Mouse (Mus musculus) heart, adult 2 months (tissue): Measurements from ENCODE around the gene Khnyn. TPM values are rescaled to one million over a fixed set of nuclear protein-coding genes. Genes with fewer than 3 reads are reported as not detected.
A peak's percentile ranks its signal among the peaks of the same experiment; 100 is the strongest.

Source experiments
- DNase-seq, 2 experiments: peaks; one replicate each; pipeline ENCODE4 v3.0.0; 2021
- H3K27ac ChIP-seq: fragments of 200-600 bp; 2 replicates; pipeline ENCODE4 v1.8.1; 2022
- H3K27me3 ChIP-seq: fragments of 200-500 bp; 2 replicates; pipeline ENCODE4 v1.6.1; 2012; ENCODE audit warnings: mild to moderate bottlenecking, low read length, inconsistent platforms, mixed read lengths; ENCODE audit not compliant: control insufficient read depth, insufficient read depth
- H3K36me3 ChIP-seq: fragments of 200-500 bp; 2 replicates; pipeline ENCODE4 v1.6.1; 2012; ENCODE audit warnings: low read length, inconsistent platforms; ENCODE audit not compliant: control insufficient read depth, insufficient read depth
- H3K4me1 ChIP-seq: fragments of 200-500 bp; 2 replicates; pipeline ENCODE4 v1.6.1; 2011; ENCODE audit warnings: low read length; ENCODE audit not compliant: control insufficient read depth, insufficient read depth
- H3K4me3 ChIP-seq: fragments of 200-600 bp; 2 replicates; pipeline ENCODE4 v1.8.1; 2022
- H3K79me2 ChIP-seq: fragments of 200-500 bp; replicated peaks from 2 replicates; pipeline ENCODE4 v1.6.1; 2012; ENCODE audit warnings: mild to moderate bottlenecking, inconsistent platforms, low read length, moderate library complexity, mixed read lengths; ENCODE audit not compliant: control insufficient read depth, insufficient read depth
- H3K9ac ChIP-seq: fragments of 200-500 bp; 2 replicates; pipeline ENCODE4 v1.6.1; 2012; ENCODE audit warnings: low read depth, mild to moderate bottlenecking, control low read depth, inconsistent platforms, low read length, mixed read lengths
- CTCF ChIP-seq: fragments of 200-600 bp; IDR thresholded peaks from 2 replicates; pipeline ENCODE4 v1.8.1; 2022; ENCODE audit warnings: antibody characterized with exemption, mild to moderate bottlenecking, moderate library complexity
- EP300 ChIP-seq: fragments of 200-500 bp; IDR thresholded peaks from 2 replicates; pipeline ENCODE4 v1.6.1; 2011; ENCODE audit warnings: low read depth, low read length, control low read depth; ENCODE audit not compliant: insufficient read depth
- POLR2A ChIP-seq: fragments of 200-500 bp; IDR thresholded peaks from 2 replicates; pipeline ENCODE4 v1.6.1; 2011; ENCODE audit warnings: mild to moderate bottlenecking, low read depth, low read length, control low read depth; ENCODE audit not compliant: insufficient read depth
- WGBS: fragments of 180-500 bp; shearing (Covaris S2); methylation state at CpG from one replicate; pipeline ENCODE4 v1.1.7; 2018; 5-methylcytosine and 5-hydroxymethylcytosine counted together
- intact Hi-C: fragments of 180-260 bp; cut with DNase I; formaldehyde crosslinking; loops from one replicate; pipeline ENCODE4 v1.15.1; 2025
- polyA plus RNA-seq: library from polyadenylated mRNA; depleted of rRNA; stranded (reverse); fragments of >200 nt; gene quantifications from 2 replicates; pipeline ENCODE4 v1.2.3, GENCODE M21; 2012
- total RNA-seq, 2 experiments: library from RNA; stranded (reverse); gene quantifications; 2 replicates each; pipeline ENCODE4 v1.2.3; 2021

Khnyn gene
- total and polyA plus RNA-seq, 3 experiments, result 8.8 to 11.6 (median 9.3) TPM

GRCm38 (mm10) chr14:55885791-55886271 lies 1.1 kb downstream of the Khnyn start:
- Histone ChIP-seq H3K36me3 (peaks cover 12% of the 10 kb centered on the region), H3K79me2 (0 out of 2 replicates have a peak, but pooled peaks cover 1% of the 10 kb centered on the region), H3K4me1 (peaks cover 12% of the 10 kb centered on the region), H3K27ac (peak overlapping the region; percentile 92), H3K27me3 (no peaks in the 10 kb centered on the region), H3K4me3 (peak overlapping the region; percentile 88), H3K9ac (peak overlapping the region; percentile 99)
- peak; percentile 67 to 82 for DNase-seq
- TF ChIP-seq POLR2A, result peak; percentile 65; the same call in 1 of the 2 replicates
- TF ChIP-seq EP300, result no peak
- intact Hi-C loops, result loop anchor here (10.0 kb wide), 1 partner anchor 211 kb away; the partner anchor contains the start of genes Gmpr2 and Nedd8
- WGBS, result 6% methylated on average over 16 of the region's 16 CpGs

GRCm38 (mm10) chr14:55886571-55887382 lies 2.0 kb downstream of the Khnyn start:
- 0 out of 2 replicates have a peak overlapping the region, but pooled peaks have one; percentile 6 for H3K9ac ChIP-seq
- intact Hi-C loops, result loop anchor here (10.0 kb wide), 1 partner anchor 212 kb away; the partner anchor contains the start of genes Gmpr2 and Nedd8
- no peaks in the 10 kb centered on the region for H3K27me3 ChIP-seq
- H3K4me1 ChIP-seq, result peaks cover 15% of the 10 kb centered on the region
- peak overlapping the region; percentile 88 for H3K4me3 ChIP-seq
- WGBS, result 62% methylated on average over 24 of the region's 24 CpGs
- no peak for TF ChIP-seq CTCF
- no peak for TF ChIP-seq POLR2A
- no peak for TF ChIP-seq EP300
- peaks cover 17% of the 10 kb centered on the region for H3K36me3 ChIP-seq
- DNase-seq, result peak in 1 of 2 experiments; percentile 29
- H3K27ac ChIP-seq, result peak overlapping the region; percentile 92
- 0 out of 2 replicates have a peak, but pooled peaks cover 1% of the 10 kb centered on the region for H3K79me2 ChIP-seq

- intact Hi-C loops, result no loop called here
- TF ChIP-seq POLR2A (0 out of 2 replicates have a peak, but pooled peaks have one; percentile 18), EP300 (no peak)
- 88% methylated on average over 12 of the region's 12 CpGs for WGBS
- Histone ChIP-seq H3K27ac (no peak overlapping the region), H3K79me2 (no peaks in the 10 kb centered on the region), H3K27me3 (no peaks in the 10 kb centered on the region), H3K4me1 (peaks cover 1% of the 10 kb centered on the region; the same call in 1 of the 2 replicates), H3K4me3 (no peak overlapping the region), H3K36me3 (peaks cover 3% of the 10 kb centered on the region; the same call in 1 of the 2 replicates), H3K9ac (no peak overlapping the region)
- no peak for DNase-seq
Measured at GRCm38 (mm10) chr14:55897671-55898070, 12.9 kb downstream of the Khnyn start.

GRCm38 (mm10) chr14:55898947-55899346 lies 14.2 kb downstream of the Khnyn start:
- H3K36me3 ChIP-seq, result no peaks in the 10 kb centered on the region
- H3K79me2 ChIP-seq, result no peaks in the 10 kb centered on the region
- H3K27ac ChIP-seq, result no peak overlapping the region; the same call in 1 of the 2 replicates
- 0 out of 2 replicates have a peak, but pooled peaks have one; percentile 28 for TF ChIP-seq POLR2A
- no peak for TF ChIP-seq EP300
- TF ChIP-seq CTCF, result no peak
- H3K9ac ChIP-seq, result no peak overlapping the region
- intact Hi-C loops, result no loop called here
- H3K27me3 ChIP-seq, result no peaks in the 10 kb centered on the region
- H3K4me1 ChIP-seq, result peaks cover 1% of the 10 kb centered on the region; the same call in 1 of the 2 replicates
- H3K4me3 ChIP-seq, result no peak overlapping the region
- 90% methylated on average over 7 of the region's 7 CpGs for WGBS
- DNase-seq, result no peak

GRCm38 (mm10) chr14:55899701-55900413 lies 15.1 kb downstream of the Khnyn start, which contains the start of gene Sdr39u1:
Gene Sdr39u1, minus strand, starts transcription at chr14:55900293.
- intact Hi-C loops, result no loop called here
- TF ChIP-seq POLR2A, result peak; percentile 87
- no peak for TF ChIP-seq CTCF
- peak; percentile 52; the same call in 1 of the 2 replicates for TF ChIP-seq EP300
- 2% methylated on average over 39 of the region's 39 CpGs for WGBS
- Histone ChIP-seq H3K27ac (peak within 1 kb of the TSS; percentile 89), H3K9ac (peak within 1 kb of the TSS; percentile 87), H3K27me3 (no peaks in the 10 kb centered on the region), H3K79me2 (no peaks in the 10 kb centered on the region), H3K36me3 (no peaks in the 10 kb centered on the region), H3K4me3 (peak within 1 kb of the TSS; percentile 62), H3K4me1 (peaks cover 1% of the 10 kb centered on the region; the same call in 1 of the 2 replicates)
- DNase-seq, result peak; percentile 82 to 87
